Mouse (Mus musculus): ENCODE measurements around the gene Plek.

DNA sequence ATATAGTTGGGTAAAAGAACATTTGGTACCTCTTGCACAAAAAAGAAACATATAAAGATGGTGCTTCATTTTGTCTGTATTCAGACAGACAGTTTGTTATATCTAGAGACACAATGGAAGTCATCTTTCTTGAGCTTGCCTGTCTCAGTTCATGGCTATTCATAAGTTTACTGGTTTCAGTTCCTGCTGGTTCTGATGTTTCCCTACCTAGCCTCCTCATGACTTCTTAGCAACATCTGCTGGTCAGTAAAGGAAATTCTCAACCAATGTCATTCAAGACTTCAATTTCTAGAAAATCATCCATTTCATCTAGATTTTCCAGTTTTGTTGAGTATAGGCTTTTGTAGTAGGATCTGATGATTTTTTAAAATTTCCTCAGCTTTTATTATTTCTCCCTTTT is 39.2 kb downstream of the Plek start:
- TF ChIP-seq UBTF (IDR thresholded peaks at IDR 0.05; ENCODE audit: low read depth, low read length): no peak
- no peak for TF ChIP-seq POLR2A (IDR thresholded peaks at IDR 0.05; ENCODE audit: low read depth, low read length)
- peak in 1 of 2 experiments; percentile 95; a peak in 3 of 4 replicates for TF ChIP-seq CTCF (conservative IDR thresholded peaks at IDR 0.05 in 1 of 2, IDR thresholded peaks at IDR 0.05 in 1 of 2; ENCODE audit: low read depth in 2 of 2, low read length in 2 of 2)
- no peak for TF ChIP-seq CHD2 (IDR thresholded peaks at IDR 0.05; ENCODE audit: low read length)
- peak; percentile 34; the same call in 1 of the 2 replicates for TF ChIP-seq JUN (IDR thresholded peaks at IDR 0.05; ENCODE audit: insufficient read depth, low read depth, low read length)
- TF ChIP-seq MAZ (IDR thresholded peaks at IDR 0.05; ENCODE audit: low read depth, low read length): no peak
- peak; percentile 95 for TF ChIP-seq EP300 (IDR thresholded peaks at IDR 0.05; ENCODE audit: low read length)
- no peak for TF ChIP-seq ZMIZ1 (IDR thresholded peaks at IDR 0.05; ENCODE audit: low read depth, low read length)
- peak; percentile 70; the same call in 1 of the 2 replicates for TF ChIP-seq SIN3A (IDR thresholded peaks at IDR 0.05; ENCODE audit: low read length)
- no peak for TF ChIP-seq ZNF384 (IDR thresholded peaks at IDR 0.05; ENCODE audit: low read depth, low read length)
- TF ChIP-seq MXI1 (IDR thresholded peaks at IDR 0.05; ENCODE audit: low read depth, low read length): no peak; the same call in 1 of the 2 replicates
- no peak for TF ChIP-seq RCOR1 (conservative IDR thresholded peaks at IDR 0.05; ENCODE audit: low read depth, low read length)
- TF ChIP-seq HCFC1 (IDR thresholded peaks at IDR 0.05; ENCODE audit: low read depth, low read length): no peak

All from CH12.LX (cell line).